Mouse (Mus musculus): ENCODE data around the gene Foxk1. TPM values are rescaled to one million over a fixed set of nuclear protein-coding genes. Genes with fewer than 3 reads are reported as not detected.

The Foxk1 gene
- polyA plus RNA-seq, 1 experiment from 2014 or later = 3.4 TPM

GRCm38 (mm10) chr5:142417104-142417503 is 15.8 kb downstream of the Foxk1 start:
- no peak overlapping the region for H3K9ac ChIP-seq (replicated peaks; ENCODE audit: low read length)
- peaks cover 2% of the 10 kb centered on the region; the same call in 1 of the 2 replicates for H3K4me1 ChIP-seq (ENCODE audit: control insufficient read depth, insufficient read depth, low read length)
- 77% methylated on average over 3 of the region's 3 CpGs for WGBS
- DNase-seq (ENCODE audit: low spot score) (no peak), ATAC-seq (replicated peaks; ENCODE audit: insufficient number of reproducible peaks, low FRiP score, low TSS enrichment, low read depth) (no peak)
- H3K4me3 ChIP-seq (ENCODE audit: low read depth, low read length) = no peak overlapping the region
- no peak overlapping the region for H3K27ac ChIP-seq (replicated peaks; ENCODE audit: low read depth, low read length)
- no peak overlapping the region for H3K4me2 ChIP-seq (ENCODE audit: low read depth, low read length)
- H3K27me3 ChIP-seq (ENCODE audit: control insufficient read depth, insufficient read depth, low read length) = no peaks in the 10 kb centered on the region
- no peaks in the 10 kb centered on the region for H3K9me3 ChIP-seq (replicated peaks; ENCODE audit: control insufficient read depth, low read length)
- H3K36me3 ChIP-seq (replicated peaks; ENCODE audit: control insufficient read depth, insufficient read depth, low read depth, low read length) = no peaks in the 10 kb centered on the region; the same call in 1 of the 2 replicates

- Histone ChIP-seq H3K4me1 (ENCODE audit: control insufficient read depth, insufficient read depth, low read length) (no peaks in the 10 kb centered on the region), H3K9ac (replicated peaks; ENCODE audit: low read length) (no peak overlapping the region), H3K36me3 (replicated peaks; ENCODE audit: control insufficient read depth, insufficient read depth, low read depth, low read length) (no peaks in the 10 kb centered on the region; the same call in 1 of the 2 replicates), H3K27ac (replicated peaks; ENCODE audit: low read depth, low read length) (no peak overlapping the region), H3K4me3 (ENCODE audit: low read depth, low read length) (no peak overlapping the region), H3K4me2 (ENCODE audit: low read depth, low read length) (no peak overlapping the region), H3K27me3 (ENCODE audit: control insufficient read depth, insufficient read depth, low read length) (no peaks in the 10 kb centered on the region), H3K9me3 (replicated peaks; ENCODE audit: control insufficient read depth, low read length) (no peaks in the 10 kb centered on the region)
- DNase-seq (ENCODE audit: low spot score) (no peak), ATAC-seq (replicated peaks; ENCODE audit: insufficient number of reproducible peaks, low FRiP score, low TSS enrichment, low read depth) (no peak)
- WGBS = 75% methylated on average over 9 of the region's 9 CpGs
Observed at GRCm38 (mm10) chr5:142417876-142418275, 16.6 kb downstream of the Foxk1 start.

GRCm38 (mm10) chr5:142418419-142418818 is 17.1 kb downstream of the Foxk1 start:
- H3K4me1 ChIP-seq (ENCODE audit: control insufficient read depth, insufficient read depth, low read length) = no peaks in the 10 kb centered on the region

GRCm38 (mm10) chr5:142420317-142420716 is 19.0 kb downstream of the Foxk1 start:
- Histone ChIP-seq H3K27ac (replicated peaks; ENCODE audit: low read depth, low read length) (no peak overlapping the region), H3K4me1 (ENCODE audit: control insufficient read depth, insufficient read depth, low read length) (no peaks in the 10 kb centered on the region), H3K36me3 (replicated peaks; ENCODE audit: control insufficient read depth, insufficient read depth, low read depth, low read length) (no peaks in the 10 kb centered on the region; the same call in 1 of the 2 replicates)

More at GRCm38 (mm10) chr5:142418419-142418818, 17.1 kb downstream of the Foxk1 start:
- Histone ChIP-seq H3K27ac (replicated peaks; ENCODE audit: low read depth, low read length) (no peak overlapping the region), H3K4me2 (ENCODE audit: low read depth, low read length) (no peak overlapping the region), H3K27me3 (ENCODE audit: control insufficient read depth, insufficient read depth, low read length) (no peaks in the 10 kb centered on the region), H3K36me3 (replicated peaks; ENCODE audit: control insufficient read depth, insufficient read depth, low read depth, low read length) (no peaks in the 10 kb centered on the region; the same call in 1 of the 2 replicates), H3K4me3 (ENCODE audit: low read depth, low read length) (no peak overlapping the region), H3K9ac (replicated peaks; ENCODE audit: low read length) (no peak overlapping the region), H3K9me3 (replicated peaks; ENCODE audit: control insufficient read depth, low read length) (no peaks in the 10 kb centered on the region)
- DNase-seq (ENCODE audit: low spot score) (no peak), ATAC-seq (replicated peaks; ENCODE audit: insufficient number of reproducible peaks, low FRiP score, low TSS enrichment, low read depth) (no peak)
- WGBS = 92% methylated on average over 4 of the region's 4 CpGs

DNA sequence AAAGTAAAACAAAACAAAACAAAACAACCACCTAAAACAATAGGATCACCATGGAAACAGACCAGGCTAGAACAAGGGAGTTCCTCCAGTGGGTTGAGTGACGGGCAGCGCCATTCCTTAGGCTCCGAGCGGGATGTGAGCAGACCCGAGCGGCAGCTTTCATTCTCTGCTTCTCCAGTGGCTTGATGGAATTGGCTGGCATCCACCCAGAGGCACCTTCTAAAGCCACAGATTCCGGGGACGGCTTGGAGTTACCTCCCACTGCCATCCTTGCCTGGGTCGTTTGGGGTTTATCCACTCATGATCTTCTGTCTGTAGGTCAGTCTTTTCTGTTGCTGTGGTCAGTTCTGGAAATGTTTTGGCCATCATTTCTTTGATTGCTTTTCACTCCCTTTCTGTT is 19.6 kb downstream of the Foxk1 start:
- Histone ChIP-seq H3K36me3 (replicated peaks; ENCODE audit: control insufficient read depth, insufficient read depth, low read depth, low read length) (no peaks in the 10 kb centered on the region; the same call in 1 of the 2 replicates), H3K4me1 (ENCODE audit: control insufficient read depth, insufficient read depth, low read length) (no peaks in the 10 kb centered on the region)
- WGBS = 87% methylated on average over 9 of the region's 9 CpGs

More at GRCm38 (mm10) chr5:142420317-142420716, 19.0 kb downstream of the Foxk1 start:
- no peak for ATAC-seq (replicated peaks; ENCODE audit: insufficient number of reproducible peaks, low FRiP score, low TSS enrichment, low read depth)
- H3K27me3 ChIP-seq (ENCODE audit: control insufficient read depth, insufficient read depth, low read length) = no peaks in the 10 kb centered on the region
- H3K4me2 ChIP-seq (ENCODE audit: low read depth, low read length) = no peak overlapping the region
- no peaks in the 10 kb centered on the region for H3K9me3 ChIP-seq (replicated peaks; ENCODE audit: control insufficient read depth, low read length)
- H3K9ac ChIP-seq (replicated peaks; ENCODE audit: low read length) = no peak overlapping the region
- no peak for DNase-seq (ENCODE audit: low spot score)
- H3K4me3 ChIP-seq (ENCODE audit: low read depth, low read length) = no peak overlapping the region
- WGBS = 96% methylated on average over 4 of the region's 4 CpGs

DNA sequence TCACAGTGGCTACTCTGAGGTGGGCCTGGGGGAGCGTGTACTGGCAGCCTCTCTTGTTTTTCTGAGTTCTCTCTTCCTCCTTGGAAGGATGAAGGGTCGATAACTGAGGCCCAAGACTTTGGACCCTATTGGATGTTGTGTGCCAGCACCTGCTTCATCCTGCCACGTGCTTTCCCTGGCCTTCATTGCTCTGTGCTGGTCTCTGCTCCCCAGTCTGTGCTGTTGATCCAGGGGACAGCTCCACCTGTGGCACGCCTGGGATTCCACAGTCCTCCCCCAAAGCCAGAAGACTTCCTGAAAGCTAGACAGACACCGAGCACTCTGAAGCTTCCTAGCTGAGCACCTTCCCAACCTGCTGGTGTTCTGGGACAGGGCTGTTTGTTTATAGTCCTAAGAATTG is 20.6 kb downstream of the Foxk1 start:
- no peaks in the 10 kb centered on the region for H3K9me3 ChIP-seq (replicated peaks; ENCODE audit: control insufficient read depth, low read length)
- H3K27me3 ChIP-seq (ENCODE audit: control insufficient read depth, insufficient read depth, low read length) = no peaks in the 10 kb centered on the region
- WGBS = 85% methylated on average over 5 of the region's 5 CpGs
- no peak overlapping the region for H3K4me2 ChIP-seq (ENCODE audit: low read depth, low read length)
- DNase-seq (ENCODE audit: low spot score) = no peak
- no peak overlapping the region for H3K27ac ChIP-seq (replicated peaks; ENCODE audit: low read depth, low read length)
- no peak overlapping the region for H3K9ac ChIP-seq (replicated peaks; ENCODE audit: low read length)
- no peaks in the 10 kb centered on the region for H3K4me1 ChIP-seq (ENCODE audit: control insufficient read depth, insufficient read depth, low read length)
- no peaks in the 10 kb centered on the region; the same call in 1 of the 2 replicates for H3K36me3 ChIP-seq (replicated peaks; ENCODE audit: control insufficient read depth, insufficient read depth, low read depth, low read length)
- H3K4me3 ChIP-seq (ENCODE audit: low read depth, low read length) = no peak overlapping the region
- ATAC-seq (replicated peaks; ENCODE audit: insufficient number of reproducible peaks, low FRiP score, low TSS enrichment, low read depth) = no peak

More for the DNA sequence above, 19.6 kb downstream of the Foxk1 start:
- no peak overlapping the region for H3K4me2 ChIP-seq (ENCODE audit: low read depth, low read length)
- ATAC-seq (replicated peaks; ENCODE audit: insufficient number of reproducible peaks, low FRiP score, low TSS enrichment, low read depth) (no peak), DNase-seq (ENCODE audit: low spot score) (no peak)
- no peaks in the 10 kb centered on the region for H3K9me3 ChIP-seq (replicated peaks; ENCODE audit: control insufficient read depth, low read length)
- no peak overlapping the region for H3K27ac ChIP-seq (replicated peaks; ENCODE audit: low read depth, low read length)
- no peak overlapping the region for H3K9ac ChIP-seq (replicated peaks; ENCODE audit: low read length)
- no peaks in the 10 kb centered on the region for H3K27me3 ChIP-seq (ENCODE audit: control insufficient read depth, insufficient read depth, low read length)
- no peak overlapping the region for H3K4me3 ChIP-seq (ENCODE audit: low read depth, low read length)

DNA sequence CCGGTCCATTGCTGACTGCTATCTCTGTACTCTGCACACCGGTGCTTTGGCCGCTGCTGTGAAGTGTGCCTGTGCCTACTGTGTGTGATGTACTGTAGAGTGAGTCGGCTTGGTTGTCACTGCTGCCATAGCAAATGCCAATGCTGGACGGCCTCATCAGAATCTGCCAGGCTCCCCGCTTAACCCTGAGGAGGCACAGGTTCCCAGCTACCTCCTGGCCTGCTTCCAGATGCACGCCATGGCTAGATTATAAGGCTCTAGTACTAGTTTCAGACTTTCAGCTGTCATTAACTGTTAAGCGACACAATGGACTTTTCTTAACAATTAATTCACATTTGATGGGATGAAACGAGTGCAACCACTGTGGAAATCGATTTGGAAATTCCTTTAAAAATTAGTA is 21.8 kb downstream of the Foxk1 start:
- 91% methylated on average over 10 of the region's 10 CpGs for WGBS
- ATAC-seq (replicated peaks; ENCODE audit: insufficient number of reproducible peaks, low FRiP score, low TSS enrichment, low read depth) = no peak

GRCm38 (mm10) chr5:142423701-142424100 is 22.4 kb downstream of the Foxk1 start:
- H3K36me3 ChIP-seq (replicated peaks; ENCODE audit: control insufficient read depth, insufficient read depth, low read depth, low read length) = no peaks in the 10 kb centered on the region; the same call in 1 of the 2 replicates
- 57% methylated on average over 3 of the region's 3 CpGs for WGBS
- no peaks in the 10 kb centered on the region for H3K4me1 ChIP-seq (ENCODE audit: control insufficient read depth, insufficient read depth, low read length)

More for the DNA sequence above, 21.8 kb downstream of the Foxk1 start:
- H3K9me3 ChIP-seq (replicated peaks; ENCODE audit: control insufficient read depth, low read length) = no peaks in the 10 kb centered on the region
- H3K4me1 ChIP-seq (ENCODE audit: control insufficient read depth, insufficient read depth, low read length) = no peaks in the 10 kb centered on the region
- no peaks in the 10 kb centered on the region; the same call in 1 of the 2 replicates for H3K36me3 ChIP-seq (replicated peaks; ENCODE audit: control insufficient read depth, insufficient read depth, low read depth, low read length)
- H3K4me3 ChIP-seq (ENCODE audit: low read depth, low read length) = no peak overlapping the region
- no peaks in the 10 kb centered on the region for H3K27me3 ChIP-seq (ENCODE audit: control insufficient read depth, insufficient read depth, low read length)
- DNase-seq (ENCODE audit: low spot score) = no peak
- H3K9ac ChIP-seq (replicated peaks; ENCODE audit: low read length) = no peak overlapping the region
- no peak overlapping the region for H3K27ac ChIP-seq (replicated peaks; ENCODE audit: low read depth, low read length)
- no peak overlapping the region for H3K4me2 ChIP-seq (ENCODE audit: low read depth, low read length)

More at GRCm38 (mm10) chr5:142423701-142424100, 22.4 kb downstream of the Foxk1 start:
- Histone ChIP-seq H3K27me3 (ENCODE audit: control insufficient read depth, insufficient read depth, low read length) (no peaks in the 10 kb centered on the region), H3K9me3 (replicated peaks; ENCODE audit: control insufficient read depth, low read length) (no peaks in the 10 kb centered on the region), H3K27ac (replicated peaks; ENCODE audit: low read depth, low read length) (no peak overlapping the region), H3K9ac (replicated peaks; ENCODE audit: low read length) (no peak overlapping the region), H3K4me2 (ENCODE audit: low read depth, low read length) (no peak overlapping the region), H3K4me3 (ENCODE audit: low read depth, low read length) (no peak overlapping the region)
- ATAC-seq (replicated peaks; ENCODE audit: insufficient number of reproducible peaks, low FRiP score, low TSS enrichment, low read depth) = no peak
- no peak for DNase-seq (ENCODE audit: low spot score)

Data from embryonic facial prominence, embryonic 11.5 days (tissue).